Mouse (Mus musculus) c-Kit-negative CD71-positive TER-119-positive erythroid progenitor cells, embryonic 14.5 days (primary cell): ENCODE measurements around the gene Cdipt.
A peak's percentile ranks its signal among the peaks of the same experiment; 100 is the strongest.

ENCODE experiments used
- DNase-seq: peaks from one replicate; pipeline ENCODE4 v3.0.0-alpha.2; 2013; ENCODE audit warnings: low read depth, low spot score

The Cdipt gene

GRCm38 (mm10) chr7:127013385-127013784 lies 37.7 kb downstream of the Cdipt start:
- DNase-seq: no peak

- no peak for DNase-seq
Measured at GRCm38 (mm10) chr7:127014320-127014719, 38.6 kb downstream of the Cdipt start, which contains the start of gene Mvp. Gene Mvp (minus strand): TSS chr7:127014621.

GRCm38 (mm10) chr7:127014993-127015392 lies 39.3 kb downstream of the Cdipt start:
- no peak for DNase-seq

GRCm38 (mm10) chr7:127016081-127016480 lies 40.4 kb downstream of the Cdipt start:
- DNase-seq: no peak

- no peak for DNase-seq
Measured at GRCm38 (mm10) chr7:127016481-127016485, 40.6 kb downstream of the Cdipt start, which contains the start of gene Pagr1b. Gene Pagr1b (minus strand): TSS chr7:127016484.

- no peak for DNase-seq
Measured at GRCm38 (mm10) chr7:127016486-127016938, 40.8 kb downstream of the Cdipt start.

GRCm38 (mm10) chr7:127016971-127017949 lies 41.5 kb downstream of the Cdipt start, which contains the start of gene Pagr1a:
Gene Pagr1a (minus strand): TSS chr7:127017352.
- DNase-seq: peak; percentile 100

- DNase-seq: no peak
Measured at GRCm38 (mm10) chr7:127017950-127018345, 42.2 kb downstream of the Cdipt start.

- DNase-seq: no peak
Measured at GRCm38 (mm10) chr7:127018416-127019305, 42.9 kb downstream of the Cdipt start.

GRCm38 (mm10) chr7:127019306-127019960 lies 43.7 kb downstream of the Cdipt start:
- no peak for DNase-seq

GRCm38 (mm10) chr7:127020031-127020430 lies 44.3 kb downstream of the Cdipt start:
- no peak for DNase-seq

- DNase-seq: no peak
Measured at GRCm38 (mm10) chr7:127020491-127020890, 44.8 kb downstream of the Cdipt start.

- no peak for DNase-seq
Measured at GRCm38 (mm10) chr7:127020901-127021562, 45.3 kb downstream of the Cdipt start, which contains the start of the genes Gm42742 and Prrt2. Gene Gm42742 (minus strand): TSS chr7:127021097. Gene Prrt2 (minus strand): TSS chr7:127021211.

- DNase-seq: no peak
Measured at GRCm38 (mm10) chr7:127021563-127022527, 46.1 kb downstream of the Cdipt start.

GRCm38 (mm10) chr7:127022528-127023271 lies 47.0 kb downstream of the Cdipt start:
- no peak for DNase-seq

GRCm38 (mm10) chr7:127023272-127023691 lies 47.6 kb downstream of the Cdipt start:
- DNase-seq: no peak

GRCm38 (mm10) chr7:127023896-127024690 lies 48.4 kb downstream of the Cdipt start:
- DNase-seq: no peak

GRCm38 (mm10) chr7:127024755-127025555 lies 49.2 kb downstream of the Cdipt start:
- DNase-seq: peak; percentile 61
